Mouse (Mus musculus) midbrain, embryonic 12.5 days (tissue): ENCODE measurements around the gene Slc51b. TPM values are rescaled to one million over a fixed set of nuclear protein-coding genes. Genes with fewer than 3 reads are reported as not detected.

Experiments used
- ATAC-seq: fragments of 200-750 bp; cut with Nextera tagmentation; 2 replicates; pipeline ENCODE4 v1.8.0; 2017; ENCODE audit warnings: low read depth, moderate TSS enrichment, moderate library complexity; ENCODE audit not compliant: low FRiP score
- H3K27ac ChIP-seq: fragments of 300-500 bp; sonication (generic); replicated peaks from 2 replicates; pipeline ENCODE4 v1.5.1; 2016; ENCODE audit warnings: mild to moderate bottlenecking
- H3K27me3 ChIP-seq: fragments of 300-500 bp; sonication (generic); 2 replicates; pipeline ENCODE4 v1.6.1; 2016; ENCODE audit warnings: mild to moderate bottlenecking
- H3K36me3 ChIP-seq: fragments of 300-500 bp; sonication (generic); 2 replicates; pipeline ENCODE4 v1.6.1; 2016
- H3K4me1 ChIP-seq: fragments of 300-500 bp; sonication (generic); 2 replicates; pipeline ENCODE4 v1.6.1; 2016
- H3K4me2 ChIP-seq: fragments of 300-500 bp; sonication (generic); replicated peaks from 2 replicates; pipeline ENCODE4 v1.6.1; 2016; ENCODE audit warnings: mild to moderate bottlenecking, moderate library complexity
- H3K4me3 ChIP-seq: fragments of 300-500 bp; sonication (generic); 2 replicates; pipeline ENCODE4 v1.5.1; 2016; ENCODE audit warnings: mild to moderate bottlenecking
- H3K9ac ChIP-seq: fragments of 300-500 bp; sonication (generic); replicated peaks from 2 replicates; pipeline ENCODE4 v1.6.1; 2016; ENCODE audit warnings: mild to moderate bottlenecking, moderate library complexity
- H3K9me3 ChIP-seq: fragments of 300-500 bp; sonication (generic); 2 replicates; pipeline ENCODE4 v1.6.1; 2016; ENCODE audit warnings: mild to moderate bottlenecking
- WGBS: fragments of 180-500 bp; shearing (Covaris S2); methylation state at CpG from one replicate; pipeline ENCODE4 v1.1.7; 2016; 5-methylcytosine and 5-hydroxymethylcytosine counted together
- polyA plus RNA-seq: library from polyadenylated mRNA; unstranded; fragments of >200 nt; fragmentation: Nextera tagmentation; extraction: Ambion mirVana; gene quantifications from 2 replicates; pipeline ENCODE4 v1.2.1, GENCODE M21; 2016

Gene Slc51b
- polyA plus RNA-seq, 1 experiment from 2014 or later, result not detected

DNA sequence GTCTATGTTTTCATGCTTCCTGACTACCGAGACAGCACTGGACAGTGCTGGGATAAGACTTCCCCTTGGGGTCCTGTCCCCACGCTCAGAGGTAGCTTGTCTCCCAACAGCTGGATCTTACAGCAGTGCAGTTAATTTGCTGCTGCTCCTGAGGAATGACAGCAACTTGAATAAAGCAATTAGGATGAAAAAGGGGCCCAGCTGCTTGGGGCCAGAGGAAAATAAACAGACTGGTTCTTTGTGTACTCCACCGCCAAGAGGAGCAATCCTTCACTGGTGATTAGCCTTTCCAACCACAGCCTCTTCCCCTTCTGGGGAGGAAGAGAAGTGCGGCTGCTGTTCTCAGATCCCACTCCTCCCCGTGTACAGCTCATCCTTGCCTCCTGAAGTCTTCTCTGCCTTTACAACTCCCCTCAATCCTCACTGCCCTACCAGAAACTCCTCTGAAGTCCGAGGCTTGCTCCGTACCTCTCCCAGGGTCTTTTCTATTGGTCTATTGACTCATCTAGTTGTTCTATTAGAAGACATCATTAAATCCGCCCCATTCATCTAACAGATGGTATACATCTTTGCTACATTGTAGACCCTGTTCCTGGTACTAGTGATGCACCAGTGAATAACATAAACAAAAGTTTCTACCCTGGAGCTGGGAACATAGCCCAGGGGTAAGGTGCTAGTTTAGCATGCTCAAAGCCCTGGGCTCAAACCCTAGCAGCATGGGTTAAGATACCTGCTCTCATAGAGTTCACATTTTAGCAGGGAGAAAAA, 36.2 kb downstream of the Slc51b start:
- Histone ChIP-seq H3K4me1 (peaks cover 14% of the 10 kb centered on the region), H3K27me3 (peaks cover 33% of the 10 kb centered on the region), H3K9ac (no peak overlapping the region), H3K4me3 (no peak overlapping the region), H3K36me3 (no peaks in the 10 kb centered on the region), H3K27ac (no peak overlapping the region), H3K9me3 (no peaks in the 10 kb centered on the region), H3K4me2 (no peak overlapping the region)
- WGBS, result 39% methylated on average over 8 of the region's 8 CpGs
- no peak for ATAC-seq

DNA sequence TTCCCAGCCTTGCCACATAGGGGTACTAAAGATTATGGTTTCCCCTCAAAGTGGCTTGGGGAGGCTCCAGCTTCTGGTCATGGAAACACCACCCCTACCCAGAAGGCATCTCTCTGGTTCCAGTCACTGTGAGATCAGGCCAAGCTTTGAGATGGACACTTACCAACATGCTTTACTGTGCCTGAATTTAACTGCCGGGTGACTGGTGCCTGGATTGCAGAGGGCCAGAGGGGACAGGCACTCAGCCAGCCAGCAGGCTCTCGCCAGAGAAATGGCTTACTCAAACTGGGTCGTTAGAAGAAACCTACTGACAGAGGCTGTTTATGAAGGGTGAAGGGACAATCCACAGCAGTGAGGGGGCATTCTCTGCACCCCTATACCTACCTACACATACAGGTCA, 38.5 kb downstream of the Slc51b start:
- H3K9me3 ChIP-seq, result no peaks in the 10 kb centered on the region
- H3K4me1 ChIP-seq, result peaks cover 6% of the 10 kb centered on the region; the same call in 1 of the 2 replicates
- H3K9ac ChIP-seq, result no peak overlapping the region
- H3K4me2 ChIP-seq, result no peak overlapping the region
- H3K4me3 ChIP-seq, result no peak overlapping the region
- WGBS, result 73% methylated on average over 3 of the region's 3 CpGs
- H3K36me3 ChIP-seq, result no peaks in the 10 kb centered on the region
- ATAC-seq, result no peak
- H3K27me3 ChIP-seq, result peaks cover 10% of the 10 kb centered on the region
- no peak overlapping the region for H3K27ac ChIP-seq

DNA sequence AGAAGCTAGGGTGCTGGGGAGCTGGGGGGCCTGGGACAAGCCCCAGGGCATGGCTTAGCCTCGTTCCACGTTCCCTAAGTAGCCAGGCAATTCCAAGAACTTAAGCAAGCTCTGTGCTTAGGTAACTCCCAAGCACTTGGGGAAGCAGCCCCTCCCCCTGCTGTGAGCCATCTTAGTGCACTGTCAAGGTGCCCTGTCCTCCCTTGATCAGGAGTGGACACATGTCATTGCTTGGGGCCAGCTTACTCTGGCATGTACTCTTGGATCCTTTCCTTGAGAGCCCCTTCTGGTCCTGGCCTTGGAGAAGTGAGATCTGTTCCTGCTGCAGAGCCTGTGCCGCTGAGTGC, 40.0 kb downstream of the Slc51b start:
- Histone ChIP-seq H3K4me2 (no peak overlapping the region), H3K36me3 (no peaks in the 10 kb centered on the region), H3K9me3 (no peaks in the 10 kb centered on the region), H3K9ac (no peak overlapping the region), H3K4me3 (no peak overlapping the region), H3K27ac (no peak overlapping the region), H3K27me3 (peaks cover 4% of the 10 kb centered on the region; the same call in 1 of the 2 replicates), H3K4me1 (peaks cover 6% of the 10 kb centered on the region; the same call in 1 of the 2 replicates)
- ATAC-seq, result no peak
- WGBS, result 62% methylated on average over 3 of the region's 3 CpGs

DNA sequence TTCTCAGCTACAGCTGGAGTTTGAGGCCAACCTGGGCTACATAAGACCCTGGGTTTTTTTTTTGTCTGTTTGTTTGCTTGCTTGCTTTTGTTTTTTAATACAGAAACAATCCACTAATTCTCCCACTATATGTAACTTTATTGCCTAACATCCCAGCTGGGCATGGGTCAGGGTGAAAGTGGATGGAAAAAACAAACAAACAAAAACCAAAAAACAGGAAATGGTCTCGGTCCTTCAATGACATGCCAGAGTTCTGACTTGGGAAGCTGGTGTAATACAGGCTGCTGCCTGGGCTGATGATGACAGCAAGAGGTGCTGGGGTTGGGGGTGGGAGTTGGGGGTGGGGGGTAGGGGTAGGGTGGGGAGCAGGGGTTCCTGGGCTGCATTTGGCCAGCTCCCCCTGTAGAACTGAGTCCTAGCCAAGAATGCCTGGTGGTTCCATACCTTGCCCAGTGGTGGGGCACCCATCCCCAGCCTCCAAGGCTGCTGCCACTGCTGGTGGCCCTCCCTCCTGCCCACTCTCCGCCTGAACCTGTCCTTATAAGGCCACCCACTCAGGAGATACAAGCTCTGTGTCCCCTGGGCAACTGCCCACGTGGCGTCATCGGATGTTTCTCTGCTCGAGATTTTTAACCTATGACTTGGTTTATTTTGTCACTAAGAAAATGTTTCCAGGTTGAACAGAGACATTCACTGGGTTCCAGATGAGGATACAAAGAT, 40.6 kb downstream of the Slc51b start:
- Histone ChIP-seq H3K36me3 (no peaks in the 10 kb centered on the region), H3K4me3 (no peak overlapping the region), H3K4me1 (peaks cover 6% of the 10 kb centered on the region; the same call in 1 of the 2 replicates), H3K4me2 (no peak overlapping the region), H3K27ac (no peak overlapping the region), H3K9me3 (no peaks in the 10 kb centered on the region), H3K27me3 (0 out of 2 replicates have a peak, but pooled peaks cover under 1% of the 10 kb centered on the region), H3K9ac (no peak overlapping the region)
- WGBS, result 72% methylated on average over 6 of the region's 6 CpGs
- no peak for ATAC-seq

DNA sequence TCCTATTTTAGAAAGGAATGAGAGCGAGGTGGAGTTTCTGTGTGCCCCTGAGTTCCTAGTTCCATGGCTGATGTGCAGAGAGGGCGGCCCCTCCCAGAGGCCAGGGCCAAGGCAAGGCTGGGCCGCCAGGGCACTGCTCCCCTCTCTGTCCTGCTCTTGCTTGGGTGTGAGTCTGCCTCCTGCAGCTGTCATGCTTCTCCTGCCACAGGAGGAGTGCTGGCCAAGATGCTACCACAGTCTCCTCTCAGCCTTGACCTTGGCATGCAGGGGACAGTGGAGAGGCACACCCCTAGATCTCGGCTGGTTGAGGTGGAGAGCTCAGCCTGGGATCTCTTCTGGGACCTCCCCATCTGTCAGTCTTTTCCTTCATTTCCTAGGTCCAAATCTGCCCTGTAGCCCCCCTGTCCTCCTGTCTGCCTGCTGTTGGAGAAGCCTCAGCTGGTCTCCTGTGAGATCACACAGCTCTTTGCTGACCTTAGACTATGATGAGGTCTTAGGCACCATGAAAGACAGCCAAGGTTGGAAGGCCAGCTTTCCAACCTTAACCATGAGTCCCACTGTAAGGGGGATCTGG, 41.7 kb downstream of the Slc51b start:
- H3K4me1 ChIP-seq, result no peaks in the 10 kb centered on the region
- no peak for ATAC-seq
- H3K36me3 ChIP-seq, result peaks cover 8% of the 10 kb centered on the region; the same call in 1 of the 2 replicates
- no peaks in the 10 kb centered on the region for H3K9me3 ChIP-seq
- H3K27ac ChIP-seq, result no peak overlapping the region
- no peak overlapping the region for H3K9ac ChIP-seq
- H3K4me3 ChIP-seq, result no peak overlapping the region
- no peaks in the 10 kb centered on the region for H3K27me3 ChIP-seq
- 77% methylated on average over 4 of the region's 4 CpGs for WGBS
- H3K4me2 ChIP-seq, result no peak overlapping the region

DNA sequence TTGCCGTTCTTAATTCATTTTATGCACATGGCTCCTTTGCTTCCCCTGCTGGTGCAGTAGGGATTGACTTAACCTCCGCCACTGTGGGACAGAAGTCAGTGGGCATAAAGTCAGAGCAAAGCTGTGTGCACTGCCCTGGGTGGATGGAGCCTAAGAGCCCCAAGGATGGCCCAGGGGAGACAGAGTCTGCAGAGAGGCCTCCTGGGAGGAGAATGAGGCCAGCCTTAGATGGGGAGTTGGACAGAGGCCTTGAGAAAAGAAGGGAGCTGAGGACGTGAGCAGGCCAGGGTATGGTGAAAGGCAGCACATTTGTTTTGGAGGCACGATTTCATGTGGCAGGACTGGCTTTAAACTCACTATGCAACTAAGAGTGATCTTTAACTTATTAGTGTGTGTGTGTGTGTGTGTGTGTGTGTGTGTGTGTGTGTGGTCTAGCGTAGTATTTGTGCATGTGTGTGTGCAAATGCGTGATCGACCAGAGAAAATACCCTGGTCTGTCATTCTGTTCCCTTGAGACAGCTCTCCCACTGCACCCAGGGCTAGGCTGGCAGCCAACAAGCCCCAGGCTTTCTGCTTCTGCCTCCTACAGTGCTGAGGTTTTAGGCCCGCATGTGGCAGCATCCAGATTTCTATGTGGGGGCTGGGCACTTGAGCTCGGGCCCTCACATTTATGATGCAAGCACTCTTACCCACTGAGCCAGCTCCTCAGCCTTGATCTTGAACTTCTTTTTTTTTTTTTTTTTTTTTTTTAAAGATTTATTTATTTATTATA, 47.4 kb downstream of the Slc51b start:
- no peaks in the 10 kb centered on the region for H3K27me3 ChIP-seq
- WGBS, result 89% methylated on average over 9 of the region's 9 CpGs
- H3K4me3 ChIP-seq, result no peak overlapping the region
- H3K9ac ChIP-seq, result no peak overlapping the region
- no peak overlapping the region for H3K4me2 ChIP-seq
- ATAC-seq, result no peak
- no peaks in the 10 kb centered on the region for H3K9me3 ChIP-seq
- H3K36me3 ChIP-seq, result peaks cover 9% of the 10 kb centered on the region; the same call in 1 of the 2 replicates
- no peaks in the 10 kb centered on the region for H3K4me1 ChIP-seq
- H3K27ac ChIP-seq, result no peak overlapping the region

DNA sequence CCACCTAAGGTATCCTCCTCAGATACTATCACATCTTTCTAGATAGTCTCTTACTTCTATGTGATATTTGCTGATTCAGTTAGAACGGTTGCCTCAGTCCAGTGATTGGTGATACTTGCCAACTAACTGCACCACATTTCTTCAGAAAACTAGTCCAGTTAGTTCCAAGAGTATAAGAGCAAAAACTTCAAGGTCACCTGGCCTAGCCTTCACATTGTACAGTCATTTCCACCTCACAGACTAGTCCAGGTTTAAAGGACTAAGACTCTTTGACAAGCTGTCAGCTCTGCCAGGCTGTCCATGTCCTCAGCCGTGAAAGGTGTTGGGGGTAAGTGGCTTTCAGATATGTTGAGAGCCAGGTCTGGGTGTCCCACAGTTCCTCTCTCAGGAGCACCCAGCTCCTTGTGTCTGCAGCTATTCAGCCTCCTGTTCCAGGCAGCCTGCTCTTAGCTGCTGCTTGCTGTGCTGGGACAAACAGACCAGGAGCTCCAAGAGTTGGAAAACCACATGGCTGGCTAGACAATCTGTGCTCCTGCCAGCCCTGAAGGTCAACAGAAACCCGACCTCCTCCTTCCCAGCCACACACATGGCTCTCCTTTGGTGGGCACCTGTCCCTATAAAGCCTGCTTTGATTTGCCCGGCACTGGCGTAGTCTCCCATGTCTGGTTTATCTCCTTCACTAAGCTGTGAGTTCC, 48.1 kb downstream of the Slc51b start:
- no peak overlapping the region for H3K4me2 ChIP-seq
- H3K27ac ChIP-seq, result no peak overlapping the region
- no peaks in the 10 kb centered on the region for H3K9me3 ChIP-seq
- WGBS, result 85% methylated on average over 5 of the region's 5 CpGs
- no peaks in the 10 kb centered on the region for H3K27me3 ChIP-seq
- peaks cover 9% of the 10 kb centered on the region; the same call in 1 of the 2 replicates for H3K36me3 ChIP-seq
- no peak overlapping the region for H3K4me3 ChIP-seq
- no peak overlapping the region for H3K9ac ChIP-seq
- no peaks in the 10 kb centered on the region for H3K4me1 ChIP-seq
- no peak for ATAC-seq

DNA sequence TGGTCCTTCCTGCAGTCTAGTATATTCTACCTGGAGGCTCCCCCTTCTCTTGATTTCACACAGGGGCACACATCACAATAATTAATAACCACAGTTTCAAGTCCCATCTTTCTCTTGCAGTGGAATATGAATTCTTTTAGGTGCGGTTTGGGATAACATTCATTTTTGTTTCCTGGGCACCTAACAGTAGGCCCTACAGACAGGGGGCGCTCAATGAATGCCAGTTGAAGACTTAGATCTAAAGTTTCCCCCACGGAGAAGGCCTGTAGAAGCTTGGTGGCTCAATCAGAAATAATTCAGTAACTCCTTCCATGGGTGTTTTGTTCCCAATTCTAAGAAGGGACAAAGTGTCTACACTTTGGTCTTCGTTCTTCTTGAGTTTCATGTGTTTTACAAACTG, 50.3 kb downstream of the Slc51b start:
- H3K4me2 ChIP-seq, result no peak overlapping the region
- H3K36me3 ChIP-seq, result peaks cover 13% of the 10 kb centered on the region
- no peak for ATAC-seq
- no peaks in the 10 kb centered on the region for H3K27me3 ChIP-seq
- no peaks in the 10 kb centered on the region for H3K9me3 ChIP-seq
- H3K4me1 ChIP-seq, result no peaks in the 10 kb centered on the region
- WGBS, result 79% methylated on average over 4 of the region's 4 CpGs
- no peak overlapping the region for H3K4me3 ChIP-seq
- no peak overlapping the region for H3K9ac ChIP-seq
- H3K27ac ChIP-seq, result no peak overlapping the region

DNA sequence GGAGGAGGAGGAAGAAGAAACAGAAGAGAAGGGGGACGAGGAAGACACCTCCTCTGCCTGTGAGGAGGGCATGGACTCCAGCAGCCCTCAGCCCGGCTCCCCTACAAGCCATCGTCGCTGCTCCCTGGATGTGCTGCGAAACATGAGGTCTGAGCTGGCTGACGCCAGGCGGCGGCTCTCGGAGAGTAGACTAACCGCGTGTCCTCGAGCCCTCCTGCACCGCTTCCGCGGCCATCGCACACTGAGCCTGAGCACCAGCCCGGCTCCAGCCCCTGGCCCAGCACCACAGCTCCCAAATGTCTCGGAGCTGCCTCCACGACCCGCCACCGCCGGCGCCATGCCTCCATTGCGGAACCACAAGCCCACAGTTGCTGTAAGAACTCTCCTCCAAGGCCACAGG, 51.0 kb downstream of the Slc51b start:
- Histone ChIP-seq H3K4me2 (no peak overlapping the region), H3K9me3 (no peaks in the 10 kb centered on the region), H3K4me3 (no peak overlapping the region), H3K9ac (no peak overlapping the region), H3K4me1 (peaks cover 4% of the 10 kb centered on the region; the same call in 1 of the 2 replicates), H3K27me3 (no peaks in the 10 kb centered on the region), H3K27ac (no peak overlapping the region), H3K36me3 (peaks cover 12% of the 10 kb centered on the region)
- WGBS, result 79% methylated on average over 24 of the region's 24 CpGs
- no peak for ATAC-seq

DNA sequence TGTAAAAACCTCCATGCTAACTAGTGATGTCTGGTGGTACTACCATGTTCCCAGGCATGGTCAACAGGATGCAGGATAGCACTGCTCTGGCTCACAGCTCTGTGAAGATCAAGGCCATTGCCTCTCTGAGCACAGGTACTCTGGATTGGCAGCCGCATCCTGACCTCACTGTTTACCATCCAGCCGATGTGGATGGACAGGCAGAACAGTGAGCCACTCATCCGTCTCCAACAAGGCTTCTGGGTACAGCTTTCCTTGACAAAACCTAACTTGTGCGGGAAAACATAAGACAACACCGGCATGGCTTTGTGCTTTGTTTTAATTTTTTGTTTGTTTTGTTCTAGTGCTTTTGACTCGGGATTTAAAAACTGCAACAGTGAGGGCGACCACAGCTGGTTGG, 57.0 kb downstream of the Slc51b start:
- Histone ChIP-seq H3K4me2 (no peak overlapping the region), H3K4me3 (no peak overlapping the region), H3K27me3 (no peaks in the 10 kb centered on the region), H3K36me3 (peaks cover 17% of the 10 kb centered on the region), H3K9ac (no peak overlapping the region), H3K9me3 (no peaks in the 10 kb centered on the region), H3K27ac (no peak overlapping the region), H3K4me1 (peaks cover 4% of the 10 kb centered on the region; the same call in 1 of the 2 replicates)
- WGBS, result 93% methylated on average over 7 of the region's 7 CpGs
- ATAC-seq, result no peak

DNA sequence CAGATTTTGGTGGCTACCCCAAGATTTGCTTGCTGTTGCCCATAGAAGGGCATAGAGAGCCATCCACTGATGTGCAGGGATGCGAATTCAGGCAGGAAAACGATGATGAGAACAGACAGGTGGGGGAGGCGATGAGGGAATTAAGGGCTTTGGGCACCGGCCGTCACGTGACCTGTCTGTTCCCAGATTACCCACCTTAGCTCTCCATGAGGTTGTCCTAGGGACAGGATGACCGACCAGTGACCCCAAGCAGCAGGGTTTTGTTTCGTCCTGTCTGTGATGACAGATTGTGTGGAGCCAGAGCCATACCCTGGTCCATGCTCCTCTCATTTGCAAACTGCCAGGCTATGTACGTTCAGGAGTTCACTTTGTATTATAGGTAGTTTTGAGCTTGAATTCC, 59.1 kb downstream of the Slc51b start:
- 82% methylated on average over 9 of the region's 9 CpGs for WGBS
- Histone ChIP-seq H3K4me1 (peaks cover 4% of the 10 kb centered on the region; the same call in 1 of the 2 replicates), H3K36me3 (peaks cover 30% of the 10 kb centered on the region), H3K4me2 (no peak overlapping the region), H3K4me3 (no peak overlapping the region), H3K27ac (no peak overlapping the region), H3K27me3 (no peaks in the 10 kb centered on the region), H3K9ac (no peak overlapping the region), H3K9me3 (no peaks in the 10 kb centered on the region)
- no peak for ATAC-seq
